In the genomic region with DNA sequence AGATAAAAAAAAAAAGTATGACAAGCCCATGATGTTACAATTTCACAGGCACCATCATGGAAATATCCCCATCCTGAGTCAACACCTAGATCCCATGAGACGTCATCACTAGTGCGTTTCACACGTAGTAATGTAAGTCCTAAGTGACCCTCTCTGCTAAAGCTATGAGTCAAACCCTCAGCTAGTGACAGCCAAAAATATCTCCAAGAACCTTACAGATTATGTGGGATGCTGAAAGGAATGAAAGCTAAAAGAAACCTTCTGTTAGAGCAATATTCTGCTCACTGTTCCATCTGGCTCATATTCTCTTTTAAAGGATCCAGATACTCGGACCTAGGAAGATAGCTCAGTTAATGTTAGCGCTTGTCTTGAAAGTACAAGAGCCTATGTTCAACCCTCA, we compare ENCODE assay signal across 23 mouse cellular contexts. TPM values are rescaled to one million over a fixed set of nuclear protein-coding genes. Genes with fewer than 3 reads are reported as not detected.
DNase-seq lines count a peak whose midpoint lies in the region; ATAC-seq lines count a peak whose summit lies in the region.
"Had no signal": no experiment of that assay in that cellular context is flagged by ENCODE, and none has a peak within 500 bp of the region (broad histone marks: within the 10 kb centered on the region; RNA-seq: fewer than 3 reads in every experiment).

No protein-coding gene starts in this region.

- no peaks in the 10 kb centered on the region for H3K27me3 ChIP-seq in limb, embryonic 10.5 days (ENCODE audit: low read depth, poor library complexity, severe bottlenecking)
- H3K27me3 ChIP-seq: CH12.LX; embryonic facial prominence, embryonic 12.5 days; forebrain, embryonic 13.5 days; forebrain, embryonic 15.5 days had no signal

- no peaks in the 10 kb centered on the region for H3K9me3 ChIP-seq in limb, embryonic 10.5 days (replicated peaks)
- H3K9me3 ChIP-seq: embryonic facial prominence, embryonic 10.5 days; embryonic facial prominence, embryonic 12.5 days; forebrain, embryonic 13.5 days; forebrain, embryonic 15.5 days; G1E had no signal

- ATAC-seq in frontal cortex, adult (ENCODE audit: low TSS enrichment): peak; percentile 99
- ATAC-seq: activated CD4-positive, CD25-positive, alpha-beta regulatory T cell, adult 4 months; CD4-positive, CD25-positive, alpha-beta regulatory T cell, adult 4 months; forebrain, embryonic 13.5 days; forebrain, embryonic 15.5 days; forebrain, postnatal 0 days; Patski had no signal

- no peaks in the 10 kb centered on the region for H3K36me3 ChIP-seq in limb, embryonic 10.5 days
- H3K36me3 ChIP-seq: embryonic facial prominence, embryonic 10.5 days; embryonic facial prominence, embryonic 12.5 days; forebrain, embryonic 15.5 days; G1E had no signal

- no peak overlapping the region for H3K27ac ChIP-seq in limb, embryonic 10.5 days
- H3K27ac ChIP-seq: embryonic facial prominence, embryonic 10.5 days; embryonic facial prominence, embryonic 12.5 days; forebrain, embryonic 13.5 days; forebrain, embryonic 15.5 days had no signal

- 94% methylated on average over 5 of the region's 5 CpGs for WGBS in limb, embryonic 10.5 days

- no peak for DNase-seq in frontal cortex, postnatal 25 days (ENCODE audit: low spot score in 2 of 2)
- peak; percentile 37 for DNase-seq in right cerebral cortex, adult 18-20 months
- DNase-seq in right cerebral cortex, postnatal 4 days: no peak
- DNase-seq in limb, embryonic 10.5 days (ENCODE audit: low spot score): no peak
- DNase-seq: adrenal gland, adult 8-10 months; adrenal gland, postnatal 14 days; B cell, adult 2 months; cerebellum, adult 11-12 months; cerebellum, adult 2 months; cerebellum, adult 9-10 months; cerebellum, postnatal 10 days; cerebellum, postnatal 25 days; forebrain, postnatal 0 days had no signal

- no peaks in the 10 kb centered on the region for H3K4me1 ChIP-seq in limb, embryonic 10.5 days
- H3K4me1 ChIP-seq: embryonic facial prominence, embryonic 10.5 days; embryonic facial prominence, embryonic 12.5 days; forebrain, embryonic 13.5 days; forebrain, embryonic 15.5 days had no signal

- no peak overlapping the region for H3K4me3 ChIP-seq in limb, embryonic 10.5 days
- H3K4me3 ChIP-seq: embryonic facial prominence, embryonic 10.5 days; embryonic facial prominence, embryonic 12.5 days; forebrain, embryonic 13.5 days; forebrain, embryonic 15.5 days had no signal

RNA-seq across cellular contexts. Expression of a gene that starts 16.8 kb away (rescaled TPM):
- 1.2 and 2.0 TPM in 2 replicates for polyA plus RNA-seq in limb, embryonic 10.5 days (2016; fragmentation: Nextera tagmentation; extraction: Ambion mirVana)
- polyA plus RNA-seq: activated CD4-positive, CD25-positive, alpha-beta regulatory T cell, adult 4 months; CD4-positive, CD25-positive, alpha-beta regulatory T cell, adult 4 months; G1E; Patski had no signal
